Comparison of ENCODE assay signal across 8 mouse cellular contexts in the genomic region with DNA sequence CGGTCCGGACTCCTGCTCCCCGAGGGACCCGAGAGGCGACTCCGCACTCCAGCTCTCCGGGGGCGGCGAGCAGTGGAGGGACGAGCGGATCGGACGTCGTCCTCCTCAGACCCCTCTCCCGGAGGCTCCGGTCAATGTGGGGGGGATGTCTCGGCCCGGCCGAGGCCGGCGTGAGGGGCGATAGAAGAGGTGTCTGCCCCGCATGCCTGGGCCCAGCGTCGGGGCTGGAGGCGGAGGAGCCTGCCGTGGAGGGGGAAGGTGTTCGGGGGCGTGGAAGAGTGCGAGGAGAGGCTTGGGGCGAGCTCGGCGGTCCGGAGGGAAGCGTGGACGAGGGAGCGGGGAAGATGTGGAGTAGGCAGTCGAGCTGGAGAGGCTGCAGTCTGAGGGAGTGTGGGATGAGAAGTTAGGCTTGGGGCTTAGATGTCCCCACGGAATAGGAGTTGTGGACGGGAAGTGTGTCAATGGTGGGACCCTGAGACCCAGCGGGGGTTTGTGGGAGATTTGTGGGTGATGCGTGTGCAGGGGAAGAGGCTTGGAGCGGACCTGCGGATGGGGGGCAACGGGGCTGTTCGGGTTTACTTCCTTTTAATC. TPM values are rescaled to one million over a fixed set of nuclear protein-coding genes. Genes with fewer than 3 reads are reported as not detected.
A peak's percentile ranks its signal among the peaks of the same experiment; 100 is the strongest.
DNase-seq lines count a peak whose midpoint lies in the region; ATAC-seq and TF ChIP-seq lines count a peak whose summit lies in the region.

No protein-coding gene starts in this region.

- no peak for TF ChIP-seq POLR2A in thymus, adult 2 months (IDR thresholded peaks at IDR 0.05; ENCODE audit: control insufficient read depth, extremely low read depth, insufficient read depth, low read length, poor library complexity)

- peak overlapping the region; percentile 83 for H3K4me3 ChIP-seq in thymus, adult 2 months (ENCODE audit: control insufficient read depth, insufficient read depth, low read length)
- H3K4me3 ChIP-seq in limb, embryonic 10.5 days, result peak overlapping the region; percentile 91
- peak overlapping the region; percentile 98 for H3K4me3 ChIP-seq in midbrain, embryonic 12.5 days

- H3K9ac ChIP-seq in midbrain, embryonic 12.5 days (replicated peaks), result peak overlapping the region; percentile 96

- no peaks in the 10 kb centered on the region for H3K27me3 ChIP-seq in thymus, adult 2 months (ENCODE audit: control insufficient read depth, insufficient read depth, low read length)
- H3K27me3 ChIP-seq in limb, embryonic 10.5 days (ENCODE audit: low read depth, poor library complexity, severe bottlenecking), result no peaks in the 10 kb centered on the region
- no peaks in the 10 kb centered on the region for H3K27me3 ChIP-seq in midbrain, embryonic 12.5 days

- no peaks in the 10 kb centered on the region for H3K36me3 ChIP-seq in thymus, adult 2 months (ENCODE audit: control insufficient read depth, insufficient read depth, low read length)
- peaks cover 6% of the 10 kb centered on the region; the same call in 1 of the 2 replicates for H3K36me3 ChIP-seq in limb, embryonic 10.5 days
- no peaks in the 10 kb centered on the region for H3K36me3 ChIP-seq in midbrain, embryonic 12.5 days

- 0 out of 2 replicates have a peak, but pooled peaks cover 4% of the 10 kb centered on the region for H3K4me1 ChIP-seq in thymus, adult 2 months (replicated peaks; ENCODE audit: control insufficient read depth, insufficient read depth, low read length)
- H3K4me1 ChIP-seq in limb, embryonic 10.5 days, result peaks cover 11% of the 10 kb centered on the region; the same call in 1 of the 2 replicates
- H3K4me1 ChIP-seq in midbrain, embryonic 12.5 days, result peaks cover 14% of the 10 kb centered on the region

- ATAC-seq in midbrain, embryonic 12.5 days (ENCODE audit: low FRiP score, low read depth), result no peak

- 1% methylated on average over 46 of the region's 46 CpGs for WGBS in thymus, adult 2 months
- WGBS in limb, embryonic 10.5 days, result under 1% methylated on average over 46 of the region's 46 CpGs
- under 1% methylated on average over 41 of the region's 46 CpGs for WGBS in midbrain, embryonic 12.5 days

- TF ChIP-seq CTCF in thymus, adult 2 months (IDR thresholded peaks at IDR 0.05; ENCODE audit: borderline replicate concordance, control insufficient read depth, extremely low read depth, insufficient read depth, low read length, poor library complexity), result no peak; the same call in 1 of the 2 replicates

- peak overlapping the region; percentile 34; the same call in 1 of the 2 replicates for H3K27ac ChIP-seq in thymus, adult 2 months (ENCODE audit: control insufficient read depth, insufficient read depth, low read length)
- H3K27ac ChIP-seq in limb, embryonic 10.5 days, result peak overlapping the region; percentile 94
- H3K27ac ChIP-seq in midbrain, embryonic 12.5 days (replicated peaks), result peak overlapping the region; percentile 86

- H3K4me2 ChIP-seq in midbrain, embryonic 12.5 days (replicated peaks), result peak overlapping the region; percentile 92

- no peaks in the 10 kb centered on the region for H3K9me3 ChIP-seq in limb, embryonic 10.5 days (replicated peaks)
- no peaks in the 10 kb centered on the region for H3K9me3 ChIP-seq in midbrain, embryonic 12.5 days

- peak; percentile 51 for DNase-seq in embryo, embryonic 10 days (ENCODE audit: low spot score)
- DNase-seq in embryo, embryonic 10.5 days (ENCODE audit: low spot score), result no peak
- DNase-seq in thymus, adult 2 months, result no peak
- DNase-seq in thymus, postnatal 25 days, result no peak
- peak; percentile 6 for DNase-seq in fibroblast of lung, adult 2 months (ENCODE audit: low read depth)
- no peak for DNase-seq in limb, embryonic 10.5 days (ENCODE audit: low spot score)
- no peak for DNase-seq in gastrocnemius, postnatal 10 days

RNA-seq across cellular contexts. Expression of a gene that starts 0.4 kb away (rescaled TPM):
- polyA plus RNA-seq in thymus, adult 2 months (2012; rRNA removed), result 5.0 and 5.6 TPM in 2 replicates
- polyA plus RNA-seq in limb, embryonic 10.5 days (2016; fragmentation: Nextera tagmentation; extraction: Ambion mirVana), result 9.9 and 11.5 TPM in 2 replicates
- 13.1 and 13.4 TPM in 2 replicates for polyA plus RNA-seq in midbrain, embryonic 12.5 days (2016; fragmentation: Nextera tagmentation; extraction: Ambion mirVana)
- total RNA-seq in gastrocnemius, postnatal 10 days (2021), result 10 to 100 TPM; 12.9 to 15.9 TPM

RNA-seq across cellular contexts. Expression of a gene that starts 9.1 kb away (rescaled TPM):
- 0.62 and 2.2 TPM in 2 replicates for polyA plus RNA-seq in thymus, adult 2 months (2012; rRNA removed)
- polyA plus RNA-seq in limb, embryonic 10.5 days (2016; fragmentation: Nextera tagmentation; extraction: Ambion mirVana), result 6.5 and 9.2 TPM in 2 replicates
- 5.5 and 6.1 TPM in 2 replicates for polyA plus RNA-seq in midbrain, embryonic 12.5 days (2016; fragmentation: Nextera tagmentation; extraction: Ambion mirVana)
- total RNA-seq in gastrocnemius, postnatal 10 days (2021), result 1 to 10 TPM; 1.3 to 2.2 TPM

RNA-seq across cellular contexts. Expression of a gene that starts 56.5 kb away (rescaled TPM):
- 29.4 and 34.0 TPM in 2 replicates for polyA plus RNA-seq in thymus, adult 2 months (2012; rRNA removed)
- 85.0 and 95.1 TPM in 2 replicates for polyA plus RNA-seq in limb, embryonic 10.5 days (2016; fragmentation: Nextera tagmentation; extraction: Ambion mirVana)
- polyA plus RNA-seq in midbrain, embryonic 12.5 days (2016; fragmentation: Nextera tagmentation; extraction: Ambion mirVana), result 87.5 and 91.8 TPM in 2 replicates
- total RNA-seq in gastrocnemius, postnatal 10 days (2021), result 10 to 100 TPM; 35.1 to 40.6 TPM

Comparison
In these comparisons a context has a peak if more than half of its experiments do, and no peak if none do; other contexts are left out.
1. DNase-seq: peak in embryo, embryonic 10 days (single experiment) and fibroblast of lung, adult 2 months (single experiment); none in embryo, embryonic 10.5 days (single experiment), thymus, adult 2 months (single experiment), thymus, postnatal 25 days (single experiment), limb, embryonic 10.5 days (single experiment) and gastrocnemius, postnatal 10 days (single experiment).
2. H3K27ac ChIP-seq: peak in every context shown above with its lines; median percentile 94 in limb, embryonic 10.5 days; 86 in midbrain, embryonic 12.5 days; 34 in thymus, adult 2 months.
3. Peak in every context shown above with its lines, with median percentiles within 50 percentile points of each other: H3K4me3 ChIP-seq.